Mouse (Mus musculus) embryonic facial prominence, embryonic 15.5 days (tissue): ENCODE data around the gene Prcp. TPM values are rescaled to one million over a fixed set of nuclear protein-coding genes. Genes with fewer than 3 reads are reported as not detected.

Source experiments
- ATAC-seq: fragments of 200-750 bp; cut with Nextera tagmentation; 2 replicates; pipeline ENCODE4 v1.8.0; 2017; ENCODE audit warnings: low read depth, moderate TSS enrichment; ENCODE audit not compliant: insufficient number of reproducible peaks, low FRiP score, low TSS enrichment
- H3K27ac ChIP-seq: fragments of 300-500 bp; sonication (generic); replicated peaks from 2 replicates; pipeline ENCODE4 v1.5.1; 2015; ENCODE audit warnings: mild to moderate bottlenecking, inconsistent platforms
- H3K27me3 ChIP-seq: fragments of 300-500 bp; sonication (generic); 2 replicates; pipeline ENCODE4 v1.6.1; 2015; ENCODE audit warnings: inconsistent platforms
- H3K36me3 ChIP-seq: fragments of 300-500 bp; sonication (generic); 2 replicates; pipeline ENCODE4 v1.6.1; 2015; ENCODE audit warnings: mild to moderate bottlenecking, inconsistent platforms
- H3K4me1 ChIP-seq: fragments of 300-500 bp; sonication (generic); 2 replicates; pipeline ENCODE4 v1.6.1; 2015; ENCODE audit warnings: inconsistent platforms
- H3K4me2 ChIP-seq: fragments of 300-500 bp; sonication (generic); replicated peaks from 2 replicates; pipeline ENCODE4 v1.6.1; 2015; ENCODE audit warnings: mild to moderate bottlenecking, inconsistent platforms
- H3K4me3 ChIP-seq: fragments of 300-500 bp; sonication (generic); replicated peaks from 2 replicates; pipeline ENCODE4 v1.5.1; 2015; ENCODE audit warnings: mild to moderate bottlenecking, inconsistent platforms
- H3K9ac ChIP-seq: fragments of 300-500 bp; sonication (generic); 2 replicates; pipeline ENCODE4 v1.6.1; 2015; ENCODE audit warnings: inconsistent platforms
- H3K9me3 ChIP-seq: fragments of 300-500 bp; sonication (generic); replicated peaks from 2 replicates; pipeline ENCODE4 v1.6.1; 2016; ENCODE audit warnings: inconsistent platforms
- WGBS: fragments of 180-500 bp; shearing (Covaris S2); methylation state at CpG from one replicate; pipeline ENCODE4 v1.1.7; 2015; 5-methylcytosine and 5-hydroxymethylcytosine counted together
- polyA plus RNA-seq: library from polyadenylated mRNA; unstranded; fragments of >200 nt; fragmentation: Nextera tagmentation; extraction: Ambion mirVana; gene quantifications from 2 replicates; pipeline ENCODE4 v1.2.1, GENCODE M21; 2015

Gene Prcp
- polyA plus RNA-seq, 1 experiment from 2014 or later = 30.5 TPM

- H3K4me3 ChIP-seq = no peak overlapping the region
- ATAC-seq = no peak
- H3K9me3 ChIP-seq = no peaks in the 10 kb centered on the region
- no peak overlapping the region for H3K27ac ChIP-seq
- H3K4me2 ChIP-seq = no peak overlapping the region
- H3K27me3 ChIP-seq = no peaks in the 10 kb centered on the region
- H3K9ac ChIP-seq = no peak overlapping the region
- H3K4me1 ChIP-seq = peaks cover 16% of the 10 kb centered on the region
- 0 out of 2 replicates have a peak, but pooled peaks cover 4% of the 10 kb centered on the region for H3K36me3 ChIP-seq
- 87% methylated on average over 4 of the region's 4 CpGs for WGBS
Observed at GRCm38 (mm10) chr7:92871596-92871995, 2.7 kb upstream of the Prcp start.

- ATAC-seq = peak; percentile 89
- H3K4me2 ChIP-seq = peak overlapping the region; percentile 76
- WGBS = under 1% methylated on average over 29 of the region's 29 CpGs
- peaks cover 21% of the 10 kb centered on the region for H3K4me1 ChIP-seq
- H3K9ac ChIP-seq = peak overlapping the region; percentile 71
- H3K9me3 ChIP-seq = no peaks in the 10 kb centered on the region
- H3K27me3 ChIP-seq = no peaks in the 10 kb centered on the region
- no peaks in the 10 kb centered on the region for H3K36me3 ChIP-seq
- H3K27ac ChIP-seq = peak overlapping the region; percentile 99
- H3K4me3 ChIP-seq = peak overlapping the region; percentile 73
Observed at GRCm38 (mm10) chr7:92874761-92875408, 615 bp downstream of the Prcp start.

GRCm38 (mm10) chr7:92876066-92876465 is 1.8 kb downstream of the Prcp start:
- H3K4me3 ChIP-seq = peak overlapping the region; percentile 73
- H3K36me3 ChIP-seq = no peaks in the 10 kb centered on the region
- no peak for ATAC-seq
- H3K27ac ChIP-seq = peak overlapping the region; percentile 99
- peak overlapping the region; percentile 76 for H3K4me2 ChIP-seq
- no peaks in the 10 kb centered on the region for H3K27me3 ChIP-seq
- WGBS = 22% methylated on average over 3 of the region's 3 CpGs
- H3K9ac ChIP-seq = no peak overlapping the region
- peaks cover 21% of the 10 kb centered on the region for H3K4me1 ChIP-seq
- no peaks in the 10 kb centered on the region for H3K9me3 ChIP-seq

DNA sequence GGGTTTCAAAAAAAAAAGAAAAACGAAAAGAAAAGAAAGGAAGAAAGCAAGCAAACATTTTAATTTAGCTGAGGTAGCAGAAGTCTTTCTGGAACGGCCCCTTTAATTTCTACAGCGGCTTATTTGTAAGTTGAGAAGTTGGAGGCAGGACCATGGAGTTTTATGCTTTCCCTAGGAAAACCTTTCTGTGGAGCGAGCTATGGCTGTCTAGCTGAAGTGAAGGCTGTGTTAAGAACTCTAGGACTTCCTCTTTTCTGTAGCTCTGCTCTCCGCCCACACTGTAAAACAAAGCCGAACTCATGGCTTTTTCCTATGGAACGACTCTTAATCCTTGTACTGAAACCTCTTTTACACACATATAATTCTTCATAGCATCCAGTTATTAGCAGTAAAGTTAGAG is 2.3 kb downstream of the Prcp start:
- Histone ChIP-seq H3K9ac (0 out of 2 replicates have a peak overlapping the region, but pooled peaks have one; percentile 1), H3K36me3 (no peaks in the 10 kb centered on the region), H3K27ac (peak overlapping the region; percentile 76), H3K4me2 (peak overlapping the region; percentile 76), H3K9me3 (no peaks in the 10 kb centered on the region), H3K4me3 (peak overlapping the region; percentile 73), H3K4me1 (peaks cover 21% of the 10 kb centered on the region), H3K27me3 (no peaks in the 10 kb centered on the region)
- ATAC-seq = no peak
- 12% methylated on average over 7 of the region's 7 CpGs for WGBS

DNA sequence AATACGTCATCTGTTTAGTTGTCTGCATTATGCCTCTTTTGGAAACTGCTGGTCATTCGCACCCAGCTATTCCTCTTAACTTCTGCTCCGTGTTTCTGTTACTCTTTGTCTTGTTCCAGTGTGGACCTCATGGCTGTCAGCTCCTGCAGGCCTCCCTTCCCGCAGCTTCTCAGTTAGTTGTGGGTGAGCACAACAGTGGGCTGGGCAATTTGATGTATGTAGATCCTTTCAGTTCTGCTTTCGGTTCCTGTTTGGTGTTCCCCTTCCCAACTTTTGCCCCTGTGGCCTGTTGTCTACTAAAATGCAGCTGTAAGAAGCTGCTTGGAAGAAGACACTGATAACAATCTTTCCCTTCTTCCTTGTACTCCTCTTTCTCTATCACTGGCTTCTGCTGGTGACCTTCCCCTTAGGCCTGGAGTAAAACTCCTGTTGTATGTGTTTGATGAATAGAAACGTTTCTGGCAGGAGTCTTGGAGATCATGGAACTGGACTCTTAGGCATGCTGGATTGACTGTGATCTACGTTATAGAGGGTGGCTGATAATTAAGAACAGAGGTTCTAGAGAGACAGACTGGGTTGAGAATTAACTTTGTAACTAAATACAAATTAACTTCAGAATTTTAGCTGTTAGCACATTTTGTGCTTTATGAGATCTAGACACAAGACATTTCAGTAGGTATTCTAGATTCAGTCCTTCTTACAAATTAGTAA is 4.5 kb downstream of the Prcp start:
- Histone ChIP-seq H3K36me3 (no peaks in the 10 kb centered on the region), H3K4me3 (no peak overlapping the region), H3K4me2 (no peak overlapping the region), H3K27ac (no peak overlapping the region), H3K9me3 (no peaks in the 10 kb centered on the region), H3K4me1 (peaks cover 14% of the 10 kb centered on the region), H3K27me3 (no peaks in the 10 kb centered on the region), H3K9ac (no peak overlapping the region)
- 70% methylated on average over 7 of the region's 7 CpGs for WGBS
- no peak for ATAC-seq

- no peak for ATAC-seq
- 87% methylated on average over 9 of the region's 9 CpGs for WGBS
- Histone ChIP-seq H3K4me2 (no peak overlapping the region), H3K27ac (no peak overlapping the region), H3K27me3 (no peaks in the 10 kb centered on the region), H3K9me3 (no peaks in the 10 kb centered on the region), H3K4me1 (no peaks in the 10 kb centered on the region), H3K9ac (no peak overlapping the region), H3K36me3 (no peaks in the 10 kb centered on the region), H3K4me3 (no peak overlapping the region)
Observed at GRCm38 (mm10) chr7:92883850-92884716, 9.8 kb downstream of the Prcp start.

- H3K36me3 ChIP-seq = no peaks in the 10 kb centered on the region
- ATAC-seq = no peak
- no peaks in the 10 kb centered on the region for H3K9me3 ChIP-seq
- no peak overlapping the region for H3K9ac ChIP-seq
- H3K27me3 ChIP-seq = no peaks in the 10 kb centered on the region
- H3K27ac ChIP-seq = no peak overlapping the region
- H3K4me1 ChIP-seq = no peaks in the 10 kb centered on the region
- no peak overlapping the region for H3K4me3 ChIP-seq
- H3K4me2 ChIP-seq = no peak overlapping the region
- 76% methylated on average over 6 of the region's 6 CpGs for WGBS
Observed at GRCm38 (mm10) chr7:92884998-92885660, 10.9 kb downstream of the Prcp start.

DNA sequence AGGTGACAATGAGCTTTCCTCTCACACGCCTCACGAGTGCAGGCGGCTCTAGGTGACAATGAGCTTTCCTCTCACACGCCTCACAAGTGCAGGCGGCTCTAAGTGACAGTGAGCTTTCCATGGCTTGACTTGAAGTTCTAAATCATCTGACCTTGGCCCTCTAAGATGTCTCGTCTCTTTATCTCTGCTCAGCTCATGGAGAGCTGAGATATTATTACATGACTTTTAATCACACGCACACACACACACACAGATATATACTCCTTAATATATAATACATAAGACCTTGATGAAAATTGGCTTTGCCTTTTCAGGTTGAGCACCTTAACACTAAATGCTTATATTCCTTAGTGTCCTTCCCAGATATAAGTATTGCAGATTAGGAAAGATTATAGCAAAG is 12.5 kb downstream of the Prcp start:
- Histone ChIP-seq H3K4me2 (no peak overlapping the region), H3K9ac (no peak overlapping the region), H3K4me1 (no peaks in the 10 kb centered on the region), H3K9me3 (no peaks in the 10 kb centered on the region), H3K27ac (no peak overlapping the region), H3K36me3 (no peaks in the 10 kb centered on the region), H3K4me3 (no peak overlapping the region), H3K27me3 (no peaks in the 10 kb centered on the region)
- ATAC-seq = no peak
- WGBS = 86% methylated on average over 7 of the region's 7 CpGs

- no peak for ATAC-seq
- no peaks in the 10 kb centered on the region for H3K27me3 ChIP-seq
- H3K36me3 ChIP-seq = no peaks in the 10 kb centered on the region
- H3K4me2 ChIP-seq = no peak overlapping the region
- no peaks in the 10 kb centered on the region for H3K4me1 ChIP-seq
- H3K27ac ChIP-seq = no peak overlapping the region
- H3K9me3 ChIP-seq = no peaks in the 10 kb centered on the region
- no peak overlapping the region for H3K4me3 ChIP-seq
- H3K9ac ChIP-seq = no peak overlapping the region
- 88% methylated on average over 5 of the region's 5 CpGs for WGBS
Observed at GRCm38 (mm10) chr7:92887230-92887629, 13.0 kb downstream of the Prcp start.

DNA sequence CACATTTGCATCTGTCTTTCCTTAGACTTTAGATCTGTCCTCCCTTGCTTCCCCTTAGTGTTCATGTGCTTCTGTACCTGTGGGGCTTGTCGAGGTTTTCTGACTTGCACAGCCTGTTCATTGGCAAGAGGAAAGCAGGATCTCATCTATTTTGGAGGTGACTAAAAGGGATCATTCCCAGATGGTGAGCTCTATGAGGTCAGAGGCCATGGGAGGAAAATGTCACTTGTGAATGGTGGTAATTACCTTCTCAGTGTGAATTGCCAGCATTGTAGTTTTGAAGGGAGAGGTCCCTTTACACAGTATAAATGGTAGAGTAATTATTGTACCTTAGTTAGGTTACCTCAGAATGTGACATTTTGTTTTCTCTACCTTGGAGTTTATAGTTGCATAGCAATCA is 15.9 kb downstream of the Prcp start:
- ATAC-seq = no peak
- H3K36me3 ChIP-seq = no peaks in the 10 kb centered on the region
- no peak overlapping the region for H3K9ac ChIP-seq
- WGBS = 18% methylated on average over 1 of the region's 1 CpGs
- H3K4me3 ChIP-seq = no peak overlapping the region
- no peak overlapping the region for H3K27ac ChIP-seq
- no peak overlapping the region for H3K4me2 ChIP-seq
- no peaks in the 10 kb centered on the region for H3K27me3 ChIP-seq
- H3K4me1 ChIP-seq = no peaks in the 10 kb centered on the region
- no peaks in the 10 kb centered on the region for H3K9me3 ChIP-seq
